Mouse (Mus musculus) midbrain, postnatal 0 days (tissue): ENCODE measurements at regions not wholly inside any gene's neighbourhood (a gene's known extent, or its start where the extent isn't known, plus 50 kb on each side); places are given as distances from the start of the nearest gene placed in this dataset.

Experiments
- ATAC-seq: fragments of 200-750 bp; cut with Nextera tagmentation; 2 replicates; pipeline ENCODE4 v1.8.0; 2017; ENCODE audit warnings: moderate number of reproducible peaks, mild to moderate bottlenecking, moderate TSS enrichment, moderate library complexity; ENCODE audit not compliant: low FRiP score
- DNase-seq: peaks from one replicate; pipeline ENCODE4 v3.0.0-alpha.2; 2015; ENCODE audit warnings: low spot score
- H3K27ac ChIP-seq: fragments of 300-500 bp; sonication (generic); 2 replicates; pipeline ENCODE4 v1.5.1; 2014; ENCODE audit warnings: low read depth, mild to moderate bottlenecking, low read length, mixed read lengths
- H3K27me3 ChIP-seq: fragments of 300-500 bp; sonication (generic); 2 replicates; pipeline ENCODE4 v1.6.1; 2014; ENCODE audit warnings: low read length, control low read depth, mixed read lengths; ENCODE audit not compliant: insufficient read depth
- H3K36me3 ChIP-seq: fragments of 300-500 bp; sonication (generic); 2 replicates; pipeline ENCODE4 v1.6.1; 2014; ENCODE audit warnings: low read length, control low read depth, mixed read lengths; ENCODE audit not compliant: insufficient read depth
- H3K4me1 ChIP-seq: fragments of 300-500 bp; sonication (generic); 2 replicates; pipeline ENCODE4 v1.6.1; 2014; ENCODE audit warnings: mild to moderate bottlenecking, control low read depth, antibody characterized with exemption, low read length, mixed read lengths; ENCODE audit not compliant: insufficient read depth
- H3K4me2 ChIP-seq: fragments of 300-500 bp; sonication (generic); 2 replicates; pipeline ENCODE4 v1.6.1; 2014; ENCODE audit warnings: low read depth, mild to moderate bottlenecking, low read length, mixed read lengths; ENCODE audit not compliant: poor library complexity, severe bottlenecking
- H3K4me3 ChIP-seq: fragments of 300-500 bp; sonication (generic); 2 replicates; pipeline ENCODE4 v1.5.1; 2014; ENCODE audit warnings: low read depth, mild to moderate bottlenecking, low read length, moderate library complexity
- H3K9ac ChIP-seq: fragments of 300-500 bp; sonication (generic); replicated peaks from 2 replicates; pipeline ENCODE4 v1.6.1; 2014; ENCODE audit warnings: mild to moderate bottlenecking, low read length, moderate library complexity, mixed read lengths; ENCODE audit not compliant: poor library complexity, severe bottlenecking
- H3K9me3 ChIP-seq: fragments of 300-500 bp; sonication (generic); 2 replicates; pipeline ENCODE4 v1.6.1; 2016; ENCODE audit warnings: low read length, control low read depth
- CTCF ChIP-seq: IDR thresholded peaks from 2 replicates; pipeline ENCODE4 v1.5.1; 2016; ENCODE audit warnings: antibody characterized with exemption, mild to moderate bottlenecking
- WGBS: fragments of 180-500 bp; shearing (Covaris S2); extraction: QIAGEN DNeasy Blood & Tissue Kit; methylation state at CpG from one replicate; pipeline ENCODE4 v1.1.7; 2014; 5-methylcytosine and 5-hydroxymethylcytosine counted together

- H3K9ac ChIP-seq: no peak overlapping the region
- ATAC-seq: no peak
- H3K4me2 ChIP-seq: no peak overlapping the region
- no peak for TF ChIP-seq CTCF
- DNase-seq: no peak
- H3K4me3 ChIP-seq: no peak overlapping the region
- no peak overlapping the region for H3K27ac ChIP-seq
- H3K27me3 ChIP-seq: no peaks in the 10 kb centered on the region
- H3K36me3 ChIP-seq: no peaks in the 10 kb centered on the region
- H3K4me1 ChIP-seq: no peaks in the 10 kb centered on the region
- no peaks in the 10 kb centered on the region for H3K9me3 ChIP-seq
Observed at GRCm38 (mm10) chr1:141999769-142000168, 1640.7 kb upstream of the B3galt2 start.

DNA sequence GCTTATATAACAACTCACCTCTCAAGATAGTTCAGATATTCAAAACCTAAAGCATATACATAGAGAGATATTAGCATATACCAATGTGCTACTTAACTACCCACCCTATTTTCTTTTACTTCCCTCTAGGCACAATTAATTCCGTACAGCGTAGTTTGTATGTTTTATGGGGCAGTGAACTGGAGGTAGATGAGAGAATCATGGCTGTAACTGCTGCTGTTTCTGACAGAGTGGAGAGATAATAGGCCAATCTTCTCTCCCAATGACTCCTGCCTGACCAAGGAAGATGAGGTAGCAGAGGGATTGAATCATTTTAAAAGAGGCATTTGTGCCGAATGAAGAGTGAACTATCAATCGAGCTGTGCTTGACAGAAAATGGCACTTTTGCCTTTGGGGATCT lies 1640.1 kb upstream of the B3galt2 start:
- no peak overlapping the region for H3K4me3 ChIP-seq
- H3K4me1 ChIP-seq: no peaks in the 10 kb centered on the region
- TF ChIP-seq CTCF: no peak
- DNase-seq (peak; percentile 3), ATAC-seq (no peak)
- no peak overlapping the region for H3K27ac ChIP-seq
- no peaks in the 10 kb centered on the region for H3K9me3 ChIP-seq
- no peak overlapping the region for H3K9ac ChIP-seq
- WGBS: 63% methylated on average over 4 of the region's 4 CpGs
- no peaks in the 10 kb centered on the region for H3K27me3 ChIP-seq
- H3K4me2 ChIP-seq: no peak overlapping the region
- H3K36me3 ChIP-seq: no peaks in the 10 kb centered on the region

DNA sequence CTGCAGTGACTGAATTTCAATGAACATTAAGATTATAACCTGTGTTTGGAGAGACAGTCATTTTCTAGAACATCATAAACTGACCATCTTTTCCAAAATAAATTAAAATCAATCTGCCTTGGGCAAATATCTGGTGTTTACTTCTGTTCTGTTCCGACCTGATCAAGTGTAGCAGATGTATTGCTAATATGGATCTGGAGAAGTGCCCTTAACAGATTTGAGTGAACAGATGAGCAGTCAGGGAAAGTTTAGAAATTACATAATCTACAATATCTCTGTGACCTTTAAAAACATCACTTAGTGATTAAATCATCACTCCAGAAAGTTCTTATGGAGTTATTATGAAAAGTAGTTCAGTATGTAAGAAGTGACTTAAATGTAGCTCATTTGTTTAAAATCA lies 1634.1 kb upstream of the B3galt2 start:
- Histone ChIP-seq H3K9ac (no peak overlapping the region), H3K27ac (no peak overlapping the region), H3K36me3 (no peaks in the 10 kb centered on the region), H3K27me3 (no peaks in the 10 kb centered on the region), H3K9me3 (no peaks in the 10 kb centered on the region), H3K4me2 (no peak overlapping the region), H3K4me1 (no peaks in the 10 kb centered on the region), H3K4me3 (no peak overlapping the region)
- DNase-seq (no peak), ATAC-seq (no peak)
- TF ChIP-seq CTCF: no peak
- 73% methylated on average over 1 of the region's 1 CpGs for WGBS

GRCm38 (mm10) chr1:142042751-142043150 lies 1597.7 kb upstream of the B3galt2 start:
- no peak overlapping the region for H3K9ac ChIP-seq
- H3K4me3 ChIP-seq: no peak overlapping the region
- H3K36me3 ChIP-seq: no peaks in the 10 kb centered on the region
- WGBS: 83% methylated on average over 2 of the region's 2 CpGs
- no peak overlapping the region for H3K27ac ChIP-seq
- H3K9me3 ChIP-seq: no peaks in the 10 kb centered on the region
- no peaks in the 10 kb centered on the region for H3K27me3 ChIP-seq
- H3K4me2 ChIP-seq: no peak overlapping the region
- no peak for TF ChIP-seq CTCF
- no peak for ATAC-seq
- no peak for DNase-seq
- no peaks in the 10 kb centered on the region for H3K4me1 ChIP-seq

- TF ChIP-seq CTCF: no peak
- 0 out of 2 replicates have a peak, but pooled peaks cover 3% of the 10 kb centered on the region for H3K9me3 ChIP-seq
- ATAC-seq (no peak), DNase-seq (no peak)
- H3K9ac ChIP-seq: no peak overlapping the region
- no peak overlapping the region for H3K27ac ChIP-seq
- H3K36me3 ChIP-seq: no peaks in the 10 kb centered on the region
- no peaks in the 10 kb centered on the region for H3K27me3 ChIP-seq
- H3K4me1 ChIP-seq: no peaks in the 10 kb centered on the region
- H3K4me3 ChIP-seq: no peak overlapping the region
- H3K4me2 ChIP-seq: no peak overlapping the region
Observed at GRCm38 (mm10) chr1:142055207-142055606, 1585.3 kb upstream of the B3galt2 start.
